ENCODE assay signal across 8 mouse cellular contexts in the genomic region with DNA sequence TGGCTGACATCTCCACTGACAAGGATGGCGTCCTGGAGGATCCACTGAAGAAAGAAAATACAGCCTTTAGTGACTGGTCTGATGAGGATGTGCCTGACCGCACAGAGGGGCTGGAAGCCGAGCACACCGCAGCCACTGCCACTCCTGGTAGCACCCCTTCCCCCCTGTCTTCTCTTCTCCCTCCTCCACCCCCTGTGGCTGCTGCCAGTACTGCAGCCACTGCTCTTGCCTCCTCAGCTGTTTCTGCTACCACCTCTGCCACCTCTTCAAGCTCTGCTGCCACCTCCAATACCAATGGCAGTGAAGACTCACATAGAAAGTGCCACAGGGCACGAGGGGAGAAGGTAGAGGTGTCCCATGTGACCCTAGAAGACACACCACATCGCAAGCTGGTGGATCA. TPM values are rescaled to one million over a fixed set of nuclear protein-coding genes. Genes with fewer than 3 reads are reported as not detected.
A peak's percentile ranks its signal among the peaks of the same experiment; 100 is the strongest.
DNase-seq lines count a peak whose midpoint lies in the region; ATAC-seq and TF ChIP-seq lines count a peak whose summit lies in the region.

No protein-coding gene starts in this region.

- peak; percentile 25 for DNase-seq in kidney, postnatal 0 days (ENCODE audit: low spot score)
- DNase-seq in kidney, postnatal 14 days: no peak
- DNase-seq in A20 (ENCODE audit: low read depth, low spot score) (peak; percentile 35), G1E (ENCODE audit: low spot score) (peak; percentile 31)
- peak; percentile 3 for DNase-seq in forelimb bud, embryonic 11.5 days (ENCODE audit: low read depth, low spot score)
- peak; percentile 76 for DNase-seq in thymus, postnatal 4 days

- no peaks in the 10 kb centered on the region for H3K9me3 ChIP-seq in kidney, postnatal 0 days (replicated peaks; ENCODE audit: low read length)
- no peaks in the 10 kb centered on the region for H3K9me3 ChIP-seq in G1E (replicated peaks)
- H3K9me3 ChIP-seq in neural tube, embryonic 15.5 days (replicated peaks): no peaks in the 10 kb centered on the region

- H3K4me3 ChIP-seq in kidney, postnatal 0 days (replicated peaks; ENCODE audit: low read depth, low read length): no peak overlapping the region
- no peak overlapping the region for H3K4me3 ChIP-seq in G1E (ENCODE audit: low read depth, low read length)
- H3K4me3 ChIP-seq in neural tube, embryonic 15.5 days (replicated peaks): no peak overlapping the region

- H3K9ac ChIP-seq in kidney, postnatal 0 days (ENCODE audit: low read depth, low read length): no peak overlapping the region
- H3K9ac ChIP-seq in neural tube, embryonic 15.5 days (replicated peaks): no peak overlapping the region

- no peaks in the 10 kb centered on the region for H3K4me1 ChIP-seq in kidney, postnatal 0 days (replicated peaks; ENCODE audit: insufficient read depth, low read length)
- peaks cover 4% of the 10 kb centered on the region for H3K4me1 ChIP-seq in G1E (ENCODE audit: insufficient read depth, low read depth, low read length)
- H3K4me1 ChIP-seq in neural tube, embryonic 15.5 days: no peaks in the 10 kb centered on the region

- no peak overlapping the region for H3K27ac ChIP-seq in kidney, postnatal 0 days
- no peak overlapping the region for H3K27ac ChIP-seq in neural tube, embryonic 15.5 days (replicated peaks)

- peak; percentile 61 for TF ChIP-seq CTCF in kidney, postnatal 0 days (IDR thresholded peaks at IDR 0.05; ENCODE audit: low read depth)
- peak; percentile 70 for TF ChIP-seq CTCF in G1E (IDR thresholded peaks at IDR 0.05; ENCODE audit: low read depth, low read length)

- peaks cover 26% of the 10 kb centered on the region for H3K36me3 ChIP-seq in kidney, postnatal 0 days (ENCODE audit: insufficient read depth, low read length)
- H3K36me3 ChIP-seq in G1E (replicated peaks): peaks cover 71% of the 10 kb centered on the region
- H3K36me3 ChIP-seq in neural tube, embryonic 15.5 days: peaks cover 42% of the 10 kb centered on the region

- no peak for ATAC-seq in kidney, postnatal 0 days (replicated peaks; ENCODE audit: low FRiP score, low read depth)
- ATAC-seq in G1E (ENCODE audit: extremely low read depth, insufficient number of reproducible peaks, low FRiP score, poor library complexity, severe bottlenecking): peak; percentile 34; the same call in 1 of the 2 replicates
- no peak for ATAC-seq in erythroid progenitor cell, adult 5-6 weeks (replicated peaks; ENCODE audit: low FRiP score, poor library complexity, severe bottlenecking)
- no peak for ATAC-seq in neural tube, embryonic 15.5 days (ENCODE audit: low FRiP score)

- H3K4me2 ChIP-seq in kidney, postnatal 0 days (ENCODE audit: low read length): no peak overlapping the region
- H3K4me2 ChIP-seq in neural tube, embryonic 15.5 days: no peak overlapping the region

- no peaks in the 10 kb centered on the region for H3K27me3 ChIP-seq in kidney, postnatal 0 days (ENCODE audit: insufficient read depth, low read length)
- no peaks in the 10 kb centered on the region for H3K27me3 ChIP-seq in G1E (ENCODE audit: insufficient read depth, low read length)
- H3K27me3 ChIP-seq in neural tube, embryonic 15.5 days (replicated peaks): no peaks in the 10 kb centered on the region

- WGBS in kidney, postnatal 0 days: 80% methylated on average over 6 of the region's 6 CpGs
- 87% methylated on average over 6 of the region's 6 CpGs for WGBS in neural tube, embryonic 15.5 days

RNA-seq across cellular contexts. Expression of a gene that starts 46.4 kb away (rescaled TPM):
- 27.1 and 28.0 TPM in 2 replicates for polyA plus RNA-seq in kidney, postnatal 0 days (2015; fragmentation: Nextera tagmentation; extraction: Ambion mirVana)
- total RNA-seq in G1E (2014; fragmentation: Nextera tagmentation): 29.1 and 47.4 TPM in 2 replicates
- 17.3 TPM in 2 replicates for total RNA-seq in G1E (2017)
- polyA plus RNA-seq in G1E (2012): 18.2 and 22.4 TPM in 2 replicates
- total RNA-seq in erythroid progenitor cell, adult 5-6 weeks (2015; ENCODE audit: low replicate concordance): 22.6 and 23.1 TPM in 2 replicates
- 30.1 and 32.3 TPM in 2 replicates for total RNA-seq in erythroid progenitor cell, adult 5-6 weeks (2017; ENCODE audit: low replicate concordance)
- 41.0 and 43.6 TPM in 2 replicates for polyA plus RNA-seq in neural tube, embryonic 15.5 days (2015; fragmentation: Nextera tagmentation; extraction: Ambion mirVana)
